Mouse (Mus musculus): ENCODE measurements around the gene Pink1. TPM values are rescaled to one million over a fixed set of nuclear protein-coding genes. Genes with fewer than 3 reads are reported as not detected.
A peak's percentile ranks its signal among the peaks of the same experiment; 100 is the strongest.
"Not testable (repeated sequence)": the region's sequence is repeated elsewhere in the genome, so short reads cannot be mapped to it uniquely, and the experiment has no call there.

Gene Pink1
- polyA plus RNA-seq, 1 experiment from 2014 or later, result 57.5 TPM

DNA sequence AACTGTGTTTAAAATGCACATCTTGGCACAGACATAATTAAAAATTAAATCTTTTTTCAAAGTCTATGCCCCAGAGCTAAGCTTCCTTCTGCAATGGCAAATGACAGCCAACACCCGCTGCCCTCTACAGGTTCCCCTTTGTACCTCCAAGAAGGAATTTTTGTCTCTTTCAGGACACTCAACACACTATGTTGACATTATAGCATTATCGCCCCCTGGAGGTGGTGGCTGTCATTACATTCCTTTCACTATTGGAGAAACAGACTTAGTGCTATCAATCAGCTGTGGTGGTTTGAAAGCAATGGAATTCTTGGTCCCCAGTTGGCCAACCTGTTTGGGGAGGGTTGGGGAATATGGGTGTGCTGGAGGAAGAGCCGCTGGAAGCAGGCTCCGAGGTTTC is 13.9 kb upstream of the Pink1 start:
- Histone ChIP-seq H3K36me3 (no peaks in the 10 kb centered on the region), H3K27me3 (no peaks in the 10 kb centered on the region), H3K4me2 (no peak overlapping the region), H3K4me3 (no peak overlapping the region), H3K9me3 (no peaks in the 10 kb centered on the region), H3K27ac (no peak overlapping the region), H3K4me1 (peaks cover 8% of the 10 kb centered on the region), H3K9ac (no peak overlapping the region)
- ATAC-seq (ENCODE audit: insufficient number of reproducible peaks, insufficient read depth, low FRiP score, low TSS enrichment, low read depth), result no peak
- WGBS, result 27% methylated on average over 4 of the region's 4 CpGs

GRCm38 (mm10) chr4:138337341-138337740 is 11.2 kb upstream of the Pink1 start:
- H3K4me3 ChIP-seq, result no peak overlapping the region
- no peak overlapping the region for H3K27ac ChIP-seq
- no peak overlapping the region for H3K9ac ChIP-seq
- peaks cover 2% of the 10 kb centered on the region; the same call in 1 of the 2 replicates for H3K27me3 ChIP-seq
- no peak overlapping the region for H3K4me2 ChIP-seq
- H3K4me1 ChIP-seq, result peaks cover 8% of the 10 kb centered on the region
- H3K9me3 ChIP-seq, result no peaks in the 10 kb centered on the region
- ATAC-seq (ENCODE audit: insufficient number of reproducible peaks, insufficient read depth, low FRiP score, low TSS enrichment, low read depth), result no peak
- no peaks in the 10 kb centered on the region for H3K36me3 ChIP-seq
- 73% methylated on average over 9 of the region's 9 CpGs for WGBS

DNA sequence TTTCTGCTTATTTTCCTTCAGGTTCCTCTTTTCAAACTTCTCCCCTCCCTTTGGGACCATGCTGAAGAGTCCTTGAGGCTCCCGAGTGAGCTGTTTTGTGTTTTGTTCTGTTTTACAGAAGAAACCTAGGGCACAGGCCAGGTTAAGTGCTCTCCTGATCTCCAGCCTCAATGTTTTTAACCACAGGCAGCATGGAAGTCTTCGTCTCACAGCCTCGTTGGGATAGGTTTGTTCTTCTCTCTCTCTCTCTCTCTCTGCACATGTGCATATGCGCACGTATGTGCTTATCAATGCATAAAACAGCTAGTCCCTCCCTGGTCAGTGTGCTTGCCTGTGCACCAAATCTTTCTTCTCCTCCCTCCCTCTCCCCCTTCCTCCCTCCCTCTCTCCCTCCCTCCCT is 10.8 kb upstream of the Pink1 start:
- 64% methylated on average over 5 of the region's 5 CpGs for WGBS
- no peaks in the 10 kb centered on the region for H3K9me3 ChIP-seq
- H3K36me3 ChIP-seq, result no peaks in the 10 kb centered on the region
- ATAC-seq (ENCODE audit: insufficient number of reproducible peaks, insufficient read depth, low FRiP score, low TSS enrichment, low read depth), result no peak
- peaks cover 8% of the 10 kb centered on the region for H3K4me1 ChIP-seq
- no peak overlapping the region for H3K9ac ChIP-seq
- H3K27me3 ChIP-seq, result peaks cover 7% of the 10 kb centered on the region
- no peak overlapping the region for H3K4me3 ChIP-seq
- no peak overlapping the region for H3K27ac ChIP-seq
- no peak overlapping the region for H3K4me2 ChIP-seq

- H3K27me3 ChIP-seq, result peaks cover 18% of the 10 kb centered on the region
- H3K9ac ChIP-seq, result no peak overlapping the region
- no peak for ATAC-seq (ENCODE audit: insufficient number of reproducible peaks, insufficient read depth, low FRiP score, low TSS enrichment, low read depth)
- H3K36me3 ChIP-seq, result no peaks in the 10 kb centered on the region
- H3K4me1 ChIP-seq, result peaks cover 3% of the 10 kb centered on the region; the same call in 1 of the 2 replicates
- H3K27ac ChIP-seq, result no peak overlapping the region
- 85% methylated on average over 6 of the region's 6 CpGs for WGBS
- no peaks in the 10 kb centered on the region for H3K9me3 ChIP-seq
- H3K4me3 ChIP-seq, result no peak overlapping the region
- H3K4me2 ChIP-seq, result no peak overlapping the region
Observed at GRCm38 (mm10) chr4:138335648-138336047, 9.5 kb upstream of the Pink1 start.

GRCm38 (mm10) chr4:138335036-138335435 is 8.9 kb upstream of the Pink1 start:
- Histone ChIP-seq H3K4me1 (peaks cover 8% of the 10 kb centered on the region; the same call in 1 of the 2 replicates), H3K36me3 (no peaks in the 10 kb centered on the region), H3K27me3 (peaks cover 18% of the 10 kb centered on the region), H3K9me3 (no peaks in the 10 kb centered on the region), H3K27ac (no peak overlapping the region), H3K4me3 (no peak overlapping the region), H3K9ac (no peak overlapping the region), H3K4me2 (no peak overlapping the region)
- no peak for ATAC-seq (ENCODE audit: insufficient number of reproducible peaks, insufficient read depth, low FRiP score, low TSS enrichment, low read depth)
- 83% methylated on average over 12 of the region's 12 CpGs for WGBS

DNA sequence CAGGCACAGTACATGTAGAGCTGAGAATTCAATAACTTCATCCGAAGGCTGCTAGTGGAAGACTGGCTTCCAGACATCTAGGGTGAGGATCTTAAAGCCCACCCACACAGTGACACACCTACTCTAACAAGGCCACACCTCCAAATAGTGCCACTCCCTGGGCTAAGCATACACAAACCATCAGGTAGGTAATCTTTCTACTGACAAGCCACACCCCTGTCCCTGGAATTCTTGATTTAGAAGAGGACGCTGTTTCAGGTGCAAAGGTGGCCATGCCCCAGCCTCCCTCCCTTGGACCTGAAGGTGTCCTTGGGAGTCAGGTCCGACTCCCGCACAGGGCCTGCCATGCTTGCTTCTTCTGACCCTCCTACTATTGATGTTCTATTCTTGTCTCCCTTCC is 7.0 kb upstream of the Pink1 start:
- Histone ChIP-seq H3K9ac (no peak overlapping the region), H3K36me3 (no peaks in the 10 kb centered on the region), H3K4me1 (peaks cover 6% of the 10 kb centered on the region; the same call in 1 of the 2 replicates), H3K27ac (no peak overlapping the region), H3K4me2 (no peak overlapping the region), H3K4me3 (no peak overlapping the region), H3K27me3 (peaks cover 18% of the 10 kb centered on the region), H3K9me3 (no peaks in the 10 kb centered on the region)
- 83% methylated on average over 4 of the region's 4 CpGs for WGBS
- no peak for ATAC-seq (ENCODE audit: insufficient number of reproducible peaks, insufficient read depth, low FRiP score, low TSS enrichment, low read depth)

- H3K4me1 ChIP-seq, result peaks cover 9% of the 10 kb centered on the region
- H3K4me3 ChIP-seq, result no peak overlapping the region
- H3K9ac ChIP-seq, result no peak overlapping the region
- H3K36me3 ChIP-seq, result no peaks in the 10 kb centered on the region
- 79% methylated on average over 9 of the region's 9 CpGs for WGBS
- no peak overlapping the region for H3K4me2 ChIP-seq
- no peaks in the 10 kb centered on the region for H3K9me3 ChIP-seq
- no peak overlapping the region for H3K27ac ChIP-seq
- peaks cover 18% of the 10 kb centered on the region for H3K27me3 ChIP-seq
- no peak for ATAC-seq (ENCODE audit: insufficient number of reproducible peaks, insufficient read depth, low FRiP score, low TSS enrichment, low read depth)
Observed at GRCm38 (mm10) chr4:138331647-138332046, 5.5 kb upstream of the Pink1 start.

GRCm38 (mm10) chr4:138330264-138330671 is 4.2 kb upstream of the Pink1 start:
- WGBS, result 7% methylated on average over 15 of the region's 15 CpGs
- no peak for ATAC-seq (ENCODE audit: insufficient number of reproducible peaks, insufficient read depth, low FRiP score, low TSS enrichment, low read depth)
- H3K4me2 ChIP-seq, result no peak overlapping the region; the same call in 1 of the 2 replicates
- H3K36me3 ChIP-seq, result no peaks in the 10 kb centered on the region
- no peak overlapping the region for H3K9ac ChIP-seq
- peaks cover 18% of the 10 kb centered on the region for H3K27me3 ChIP-seq
- no peak overlapping the region for H3K27ac ChIP-seq
- H3K9me3 ChIP-seq, result no peaks in the 10 kb centered on the region
- H3K4me3 ChIP-seq, result no peak overlapping the region
- peaks cover 15% of the 10 kb centered on the region for H3K4me1 ChIP-seq

- Histone ChIP-seq H3K27me3 (peaks cover 18% of the 10 kb centered on the region), H3K4me2 (peak overlapping the region; percentile 56), H3K9ac (peak overlapping the region; percentile 49; the same call in 1 of the 2 replicates), H3K4me1 (peaks cover 15% of the 10 kb centered on the region), H3K36me3 (no peaks in the 10 kb centered on the region), H3K4me3 (peak overlapping the region; percentile 33), H3K27ac (peak overlapping the region; percentile 69; the same call in 1 of the 2 replicates), H3K9me3 (no peaks in the 10 kb centered on the region)
- whole genome bisulfite sequencing, result 70% methylated on average over 7 of the region's 7 CpGs
- ATAC-seq (ENCODE audit: insufficient number of reproducible peaks, insufficient read depth, low FRiP score, low TSS enrichment, low read depth), result no peak
Observed at GRCm38 (mm10) chr4:138327891-138328470, 1.9 kb upstream of the Pink1 start.

- not testable (repeated sequence) for ATAC-seq (ENCODE audit: insufficient number of reproducible peaks, insufficient read depth, low FRiP score, low TSS enrichment, low read depth); H3K9me3 ChIP-seq; H3K4me3 ChIP-seq; H3K36me3 ChIP-seq; H3K27ac ChIP-seq; H3K4me2 ChIP-seq; H3K9ac ChIP-seq
- WGBS, result 65% methylated on average over 9 of the region's 12 CpGs
- H3K4me1 ChIP-seq, result peaks cover 15% of the 10 kb centered on the region
- peaks cover 14% of the 10 kb centered on the region for H3K27me3 ChIP-seq
Observed at GRCm38 (mm10) chr4:138327155-138327554, 1.0 kb upstream of the Pink1 start.

DNA sequence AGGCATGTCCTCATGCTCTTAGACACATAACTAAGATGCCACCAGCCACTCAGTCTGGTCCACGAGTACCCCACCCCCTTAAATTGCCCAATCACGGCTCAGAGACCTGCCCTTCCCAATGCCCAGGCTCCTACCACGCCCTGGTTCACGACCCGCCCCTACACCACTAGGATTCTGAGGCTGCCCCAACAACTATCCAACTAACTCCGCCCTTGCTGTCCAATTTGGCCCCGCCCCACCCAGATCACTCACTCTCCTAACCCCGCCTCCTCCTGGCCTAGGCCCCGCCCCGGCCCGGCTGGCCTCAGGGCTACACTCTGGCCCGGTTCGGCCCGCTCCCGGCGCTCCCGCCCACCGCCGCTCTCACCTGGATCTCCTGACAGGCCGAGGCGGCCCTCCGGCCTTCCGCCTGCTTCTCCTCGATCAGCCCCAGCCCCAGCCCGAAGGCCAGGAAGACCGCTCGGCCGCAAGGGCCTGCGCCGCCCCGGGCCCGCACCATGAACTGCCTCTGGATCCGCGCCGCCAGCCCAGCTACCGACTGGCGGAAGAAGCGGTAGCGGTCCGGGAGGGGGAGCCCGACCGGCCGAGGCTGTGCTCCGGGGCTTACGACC is 536 bp downstream of the Pink1 start:
- no peaks in the 10 kb centered on the region for H3K9me3 ChIP-seq
- H3K4me2 ChIP-seq, result peak overlapping the region; percentile 62
- H3K27me3 ChIP-seq, result no peaks in the 10 kb centered on the region
- H3K9ac ChIP-seq, result peak overlapping the region; percentile 95
- H3K4me1 ChIP-seq, result peaks cover 17% of the 10 kb centered on the region
- H3K36me3 ChIP-seq, result 0 out of 2 replicates have a peak, but pooled peaks cover 2% of the 10 kb centered on the region
- peak overlapping the region; percentile 95 for H3K4me3 ChIP-seq
- under 1% methylated on average over 45 of the region's 45 CpGs for WGBS
- peak overlapping the region; percentile 94 for H3K27ac ChIP-seq
- peak; percentile 78 for ATAC-seq (ENCODE audit: insufficient number of reproducible peaks, insufficient read depth, low FRiP score, low TSS enrichment, low read depth)

DNA sequence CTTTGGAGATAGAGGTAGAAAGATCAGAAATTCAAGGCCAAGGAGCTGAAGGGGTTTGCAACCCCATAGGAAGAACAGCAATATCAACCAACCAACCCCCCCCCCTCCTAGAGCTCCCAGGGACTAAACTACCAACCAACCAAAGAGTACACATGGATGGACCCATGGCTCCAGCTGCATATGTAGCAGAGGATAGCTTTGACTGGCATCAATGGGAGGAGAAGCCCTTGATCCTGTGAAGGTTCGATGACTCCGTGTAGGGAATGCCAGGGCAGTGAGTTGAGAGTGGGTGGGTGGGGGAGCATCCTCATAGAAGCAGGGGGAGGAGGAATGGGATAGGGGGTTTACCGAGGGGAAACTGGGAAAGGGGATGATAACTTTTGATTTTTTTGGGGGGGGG is 1.7 kb downstream of the Pink1 start:
- H3K4me1 ChIP-seq, result peaks cover 12% of the 10 kb centered on the region
- no peaks in the 10 kb centered on the region for H3K9me3 ChIP-seq
- H3K27me3 ChIP-seq, result no peaks in the 10 kb centered on the region
- ATAC-seq (ENCODE audit: insufficient number of reproducible peaks, insufficient read depth, low FRiP score, low TSS enrichment, low read depth), result no peak
- 0 out of 2 replicates have a peak, but pooled peaks cover 8% of the 10 kb centered on the region for H3K36me3 ChIP-seq
- no peak overlapping the region for H3K9ac ChIP-seq
- no peak overlapping the region for H3K4me3 ChIP-seq
- H3K27ac ChIP-seq, result no peak overlapping the region
- WGBS, result 93% methylated on average over 3 of the region's 3 CpGs
- no peak overlapping the region for H3K4me2 ChIP-seq
